Mouse (Mus musculus) CH12.LX (cell line): ENCODE results near the gene Nedd4. TPM values are rescaled to one million over a fixed set of nuclear protein-coding genes. Genes with fewer than 3 reads are reported as not detected.

Experiments
- DNase-seq: peaks from one replicate; pipeline ENCODE4 v3.0.0-alpha.2; 2013; ENCODE audit errors: extremely low read depth
- H3K27ac ChIP-seq: 2 replicates; pipeline ENCODE4 v1.5.1; 2012; ENCODE audit warnings: low read depth, mild to moderate bottlenecking, control low read depth, moderate library complexity; ENCODE audit not compliant: insufficient read depth
- H3K27me3 ChIP-seq: replicated peaks from 2 replicates; pipeline ENCODE3; 2012; ENCODE audit warnings: inconsistent platforms
- H3K36me3 ChIP-seq, 2 experiments: replicated peaks in 1 of 2; 2 replicates each; pipeline versions ENCODE3 to v1.6.1; 2012; ENCODE audit warnings: inconsistent platforms in 1 of 2, low read length in 1 of 2, mild to moderate bottlenecking in 1 of 2, mixed read lengths in 1 of 2, moderate library complexity in 1 of 2; ENCODE audit not compliant: control insufficient read depth in 1 of 2, insufficient read depth in 1 of 2
- H3K4me1 ChIP-seq, 2 experiments: 2 replicates each; pipeline ENCODE4 v1.6.1; 2012; ENCODE audit warnings: inconsistent platforms in 1 of 2, moderate library complexity in 1 of 2; ENCODE audit not compliant: insufficient read depth in 2 of 2, control insufficient read depth in 1 of 2
- H3K4me2 ChIP-seq: 2 replicates; pipeline ENCODE4 v1.6.1; 2012; ENCODE audit warnings: low read depth, mild to moderate bottlenecking, control low read depth; ENCODE audit not compliant: poor library complexity, insufficient read depth, severe bottlenecking
- H3K4me3 ChIP-seq, 3 experiments: fragments of 150-350 bp in 1 of 3; sonication (generic) in 1 of 3; replicated peaks in 1 of 3; 2 replicates each; pipeline versions ENCODE3 to v1.5.1; 2011 to 2012; ENCODE audit warnings: low read depth in 2 of 3, low read length in 2 of 3, mild to moderate bottlenecking in 2 of 3, moderate library complexity in 2 of 3, control low read depth in 1 of 3, improper control_type of control experiment in 1 of 3, inconsistent platforms in 1 of 3, mixed read lengths in 1 of 3; ENCODE audit not compliant: poor library complexity in 1 of 3
- H3K79me2 ChIP-seq: replicated peaks from 2 replicates; pipeline ENCODE4 v1.6.1; 2012; ENCODE audit warnings: mild to moderate bottlenecking, moderate library complexity; ENCODE audit not compliant: control insufficient read depth, poor library complexity, insufficient read depth, severe bottlenecking; ENCODE audit errors: extremely low read depth
- H3K9ac ChIP-seq: 2 replicates; pipeline ENCODE4 v1.6.1; 2012; ENCODE audit warnings: low read depth, mild to moderate bottlenecking, control low read depth, moderate library complexity; ENCODE audit not compliant: insufficient read depth
- H3K9me3 ChIP-seq: replicated peaks from 2 replicates; pipeline ENCODE3; 2012; ENCODE audit warnings: low read length, inconsistent platforms, mixed read lengths
- BHLHE40 ChIP-seq: IDR thresholded peaks from 2 replicates; pipeline ENCODE4 v1.6.1; 2011; ENCODE audit warnings: mild to moderate bottlenecking, low read depth, low read length, improper control_type of control experiment
- CTCF ChIP-seq, 2 experiments: IDR thresholded peaks in 1 of 2; conservative IDR thresholded peaks in 1 of 2; 2 replicates each; pipeline ENCODE4 v1.5.1; 2011 to 2012; ENCODE audit warnings: low read depth in 2 of 2, low read length in 2 of 2, improper control_type of control experiment in 1 of 2, inconsistent platforms in 1 of 2, mild to moderate bottlenecking in 1 of 2, moderate library complexity in 1 of 2
- E2F4 ChIP-seq: IDR thresholded peaks from 2 replicates; pipeline ENCODE4 v1.6.1; 2011; ENCODE audit warnings: low read depth, low read length, improper control_type of control experiment; ENCODE audit not compliant: insufficient replicate concordance
- ELF1 ChIP-seq: IDR thresholded peaks from 2 replicates; pipeline ENCODE4 v1.6.1; 2014; ENCODE audit warnings: low read depth, mild to moderate bottlenecking, inconsistent platforms, low read length, improper control_type of control experiment
- ETS1 ChIP-seq: conservative IDR thresholded peaks from 2 replicates; pipeline ENCODE4 v1.6.1; 2012; ENCODE audit warnings: low read depth, mild to moderate bottlenecking, inconsistent platforms, low read length, improper control_type of control experiment, moderate library complexity
- GABPA ChIP-seq: IDR thresholded peaks from 2 replicates; pipeline ENCODE4 v1.6.1; 2012; ENCODE audit warnings: low read depth, low read length, improper control_type of control experiment, inconsistent platforms; ENCODE audit not compliant: insufficient replicate concordance
- HCFC1 ChIP-seq: IDR thresholded peaks from 2 replicates; pipeline ENCODE4 v1.6.1; 2012; ENCODE audit warnings: low read depth, mild to moderate bottlenecking, inconsistent platforms, low read length, improper control_type of control experiment
- KAT2A ChIP-seq: IDR thresholded peaks from 2 replicates; pipeline ENCODE4 v1.6.1; 2012; ENCODE audit warnings: low read length, improper control_type of control experiment, inconsistent platforms; ENCODE audit not compliant: insufficient replicate concordance
- MAX ChIP-seq: IDR thresholded peaks from 2 replicates; pipeline ENCODE4 v1.6.1; 2011; ENCODE audit warnings: low read length, improper control_type of control experiment
- MAZ ChIP-seq: IDR thresholded peaks from 2 replicates; pipeline ENCODE4 v1.6.1; 2012; ENCODE audit warnings: low read depth, mild to moderate bottlenecking, inconsistent platforms, low read length, improper control_type of control experiment, moderate library complexity
- MEF2A ChIP-seq: IDR thresholded peaks from 2 replicates; pipeline ENCODE4 v1.6.1; 2014; ENCODE audit warnings: low read depth, mild to moderate bottlenecking, inconsistent platforms, low read length, improper control_type of control experiment, borderline replicate concordance
- NRF1 ChIP-seq: IDR thresholded peaks from 2 replicates; pipeline ENCODE4 v1.6.1; 2014; ENCODE audit warnings: low read depth, mild to moderate bottlenecking, inconsistent platforms, low read length, improper control_type of control experiment, moderate library complexity
- POLR2A ChIP-seq: IDR thresholded peaks from 2 replicates; pipeline ENCODE4 v1.6.1; 2011; ENCODE audit warnings: low read depth, mild to moderate bottlenecking, improper control_type of control experiment, low read length
- POLR2AphosphoS2 ChIP-seq: IDR thresholded peaks from 2 replicates; pipeline ENCODE4 v1.6.1; 2011; ENCODE audit warnings: low read depth, low read length, improper control_type of control experiment
- RAD21 ChIP-seq: IDR thresholded peaks from 2 replicates; pipeline ENCODE4 v1.6.1; 2011; ENCODE audit warnings: low read depth, mild to moderate bottlenecking, low read length, improper control_type of control experiment, moderate library complexity
- TBP ChIP-seq: conservative IDR thresholded peaks from 2 replicates; pipeline ENCODE4 v1.6.1; 2011; ENCODE audit warnings: low read depth, low read length, improper control_type of control experiment
- TCF12 ChIP-seq: IDR thresholded peaks from 2 replicates; pipeline ENCODE4 v1.6.1; 2014; ENCODE audit warnings: low read depth, mild to moderate bottlenecking, inconsistent platforms, low read length, improper control_type of control experiment
- UBTF ChIP-seq: IDR thresholded peaks from 2 replicates; pipeline ENCODE4 v1.6.1; 2012; ENCODE audit warnings: low read depth, mild to moderate bottlenecking, inconsistent platforms, low read length, improper control_type of control experiment, moderate library complexity
- USF1 ChIP-seq: IDR thresholded peaks from 2 replicates; pipeline ENCODE4 v1.6.1; 2014; ENCODE audit warnings: low read depth, mild to moderate bottlenecking, inconsistent platforms, low read length, improper control_type of control experiment
- USF2 ChIP-seq: conservative IDR thresholded peaks from 2 replicates; pipeline ENCODE4 v1.6.1; 2011; ENCODE audit warnings: low read depth, low read length, improper control_type of control experiment
- ZMIZ1 ChIP-seq: IDR thresholded peaks from 2 replicates; pipeline ENCODE4 v1.6.1; 2012; ENCODE audit warnings: low read depth, mild to moderate bottlenecking, inconsistent platforms, low read length, improper control_type of control experiment
- dilution Hi-C: fragments of 300-500 bp; cut with MboI; formaldehyde crosslinking; loops from 2 replicates; pipeline ENCODE4 v1.14.3; 2020; ENCODE audit warnings: low sequenced_read_pairs; ENCODE audit not compliant: extremely low pct_unique_long_range_greater_than_20kb, extremely low pct_ligation_motif_present
- in situ Hi-C: fragments of 300-500 bp; cut with MboI; formaldehyde crosslinking; loops from 3 replicates; pipeline ENCODE4 v1.14.3; 2019; ENCODE audit warnings: low sequenced_read_pairs, low pct_ligation_motif_present, low pct_unique_long_range_greater_than_20kb, mixed read lengths
- polyA plus RNA-seq: library from polyadenylated mRNA; unstranded; fragments of >175 nt; gene quantifications from 2 replicates; pipeline ENCODE4 v1.2.1, GENCODE M21; 2012; ENCODE audit warnings: low read depth; ENCODE audit not compliant: insufficient read length
- total RNA-seq, 2 experiments: library from RNA; depleted of rRNA; stranded (reverse); fragments of 300-350 nt in 1 of 2; fragments of >200 nt in 1 of 2; gene quantifications; 2 replicates each; pipeline ENCODE4 v1.2.3; 2012 to 2014

Gene Nedd4
- total and polyA plus RNA-seq, 3 experiments, result 56.9 to 211 (median 206) TPM

DNA sequence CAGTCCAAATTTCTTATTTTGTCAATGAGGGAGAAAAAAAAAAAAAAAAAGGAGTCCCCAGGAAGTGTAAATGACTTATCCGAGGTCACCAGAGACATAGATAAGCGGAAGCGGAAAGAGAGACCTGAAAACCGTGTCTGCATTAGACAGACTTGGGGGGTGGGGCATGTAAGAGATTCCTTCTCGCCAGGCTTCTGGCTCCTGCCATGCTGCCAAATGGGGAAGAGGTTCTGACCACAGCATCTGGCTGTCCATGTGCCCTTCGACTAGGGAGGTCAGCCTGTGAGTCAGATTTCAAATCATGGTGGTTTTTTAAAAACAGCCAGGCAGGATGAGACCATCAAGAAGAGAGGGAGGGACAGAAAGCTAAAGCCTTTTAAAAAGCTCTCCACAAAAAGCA is 129.5 kb downstream of the Nedd4 start:
- no peak for TF ChIP-seq TCF12
- TF ChIP-seq CTCF (conservative IDR thresholded peaks at IDR 0.05 in 1 of 2, IDR thresholded peaks at IDR 0.05 in 1 of 2; ENCODE audit: low read depth in 2 of 2, low read length in 2 of 2), result no peak
- no peak for TF ChIP-seq POLR2AphosphoS2
- TF ChIP-seq USF1, result no peak
- no peak for TF ChIP-seq MAX
- no peak for TF ChIP-seq BHLHE40
- no peak for TF ChIP-seq MAZ
- TF ChIP-seq POLR2A, result no peak
- no peak for TF ChIP-seq KAT2A
- no peak for TF ChIP-seq ZMIZ1
- TF ChIP-seq UBTF, result no peak
- no peak for TF ChIP-seq NRF1
- TF ChIP-seq E2F4, result no peak
- TF ChIP-seq MEF2A, result no peak
- TF ChIP-seq TBP, result no peak
- no peak for TF ChIP-seq RAD21
- no peak overlapping the region for H3K4me2 ChIP-seq
- no peak overlapping the region for H3K9ac ChIP-seq
- no peak for DNase-seq
- H3K27ac ChIP-seq, result no peak overlapping the region
- no peaks in the 10 kb centered on the region for H3K79me2 ChIP-seq
- dilution Hi-C loops, result no loop called here
- H3K36me3 ChIP-seq, result no peaks in the 10 kb centered on the region
- peaks cover 2 to 6% of the 10 kb centered on the region in 2 experiments; a peak in 3 of 4 replicates for H3K4me1 ChIP-seq
- no peak overlapping the region for H3K4me3 ChIP-seq
- H3K27me3 ChIP-seq, result no peaks in the 10 kb centered on the region
- H3K9me3 ChIP-seq, result no peaks in the 10 kb centered on the region
- in situ Hi-C loops, result no loop called here

DNA sequence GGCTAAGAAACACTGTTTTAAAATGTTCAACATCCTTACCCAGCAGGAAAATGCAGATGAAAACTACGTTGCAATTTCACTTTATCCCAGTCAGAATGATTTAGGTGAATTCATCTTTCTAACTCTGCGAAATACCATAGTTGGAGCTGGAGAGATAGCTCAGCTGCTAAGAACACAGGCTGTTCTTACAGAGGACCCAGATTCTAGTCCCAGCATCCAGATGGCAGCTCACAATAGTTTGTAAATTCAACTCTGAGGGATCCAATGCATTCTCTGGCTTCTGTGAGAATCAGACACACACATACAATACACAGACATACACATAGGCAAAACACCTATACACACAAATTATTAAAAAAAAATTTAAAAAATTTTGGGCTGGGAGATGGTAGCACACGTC is 133.1 kb downstream of the Nedd4 start:
- Histone ChIP-seq H3K79me2 (no peaks in the 10 kb centered on the region), H3K36me3 (no peaks in the 10 kb centered on the region), H3K27ac (no peak overlapping the region), H3K9me3 (no peaks in the 10 kb centered on the region), H3K27me3 (no peaks in the 10 kb centered on the region), H3K4me2 (no peak overlapping the region), H3K4me1 (peaks cover 0 to 4% of the 10 kb centered on the region in 2 experiments; a peak in 2 of 4 replicates), H3K4me3 (no peak overlapping the region), H3K9ac (no peak overlapping the region)
- in situ Hi-C loops (no loop called here), dilution Hi-C loops (no loop called here)
- DNase-seq, result no peak
- TF ChIP-seq HCFC1, result no peak
- TF ChIP-seq USF2, result no peak
- TF ChIP-seq GABPA, result no peak
- TF ChIP-seq POLR2A, result no peak
- TF ChIP-seq ELF1, result no peak
- no peak for TF ChIP-seq CTCF (conservative IDR thresholded peaks at IDR 0.05 in 1 of 2, IDR thresholded peaks at IDR 0.05 in 1 of 2; ENCODE audit: low read depth in 2 of 2, low read length in 2 of 2)
- TF ChIP-seq ETS1, result no peak
